Mouse (Mus musculus): ENCODE results near the gene C2cd3. TPM values are rescaled to one million over a fixed set of nuclear protein-coding genes. Genes with fewer than 3 reads are reported as not detected.

C2cd3 gene
- polyA plus RNA-seq, 1 experiment = 6.0 TPM

- Histone ChIP-seq H3K27me3 (ENCODE audit: control insufficient read depth, insufficient read depth, insufficient read length) (no peaks in the 10 kb centered on the region), H3ac (ENCODE audit: control insufficient read depth, insufficient read length) (no peak overlapping the region), H3K36me3 (ENCODE audit: control insufficient read depth, insufficient read depth) (peaks cover 4% of the 10 kb centered on the region), H3K4me3 (no peak overlapping the region), H3K79me2 (ENCODE audit: control insufficient read depth, insufficient read depth) (no peaks in the 10 kb centered on the region), H3K4me2 (ENCODE audit: low read depth) (no peak overlapping the region)
- TF ChIP-seq MYOG (IDR thresholded peaks at IDR 0.05; ENCODE audit: control insufficient read depth in 1 of 3, insufficient read depth in 1 of 3, insufficient read length in 2 of 3, low read depth in 2 of 3) (no peak), E2F4 (IDR thresholded peaks at IDR 0.05; ENCODE audit: insufficient read depth) (no peak), POLR2AphosphoS2 (IDR thresholded peaks at IDR 0.05; ENCODE audit: insufficient read length, low read depth) (no peak), REST (IDR thresholded peaks at IDR 0.05; ENCODE audit: insufficient read depth, insufficient read length) (no peak), POLR2A (IDR thresholded peaks at IDR 0.05; ENCODE audit: insufficient read length, low read depth) (no peak), SRF (IDR thresholded peaks at IDR 0.05; ENCODE audit: control insufficient read depth, insufficient read length, low read depth) (no peak), MAX (IDR thresholded peaks at IDR 0.05; ENCODE audit: low read depth) (no peak), MYOD1 (IDR thresholded peaks at IDR 0.05; ENCODE audit: control insufficient read depth in 1 of 3, insufficient read length in 2 of 3, low read depth in 2 of 3) (no peak), USF1 (IDR thresholded peaks at IDR 0.05; ENCODE audit: low read depth) (no peak), CEBPB (IDR thresholded peaks at IDR 0.05; ENCODE audit: insufficient read depth, poor library complexity, severe bottlenecking) (no peak), TCF3 (IDR thresholded peaks at IDR 0.05; ENCODE audit: insufficient read length, low read depth) (no peak), TCF12 (IDR thresholded peaks at IDR 0.05; ENCODE audit: insufficient read depth, poor library complexity, severe bottlenecking) (no peak)
Measured at GRCm38 (mm10) chr7:100390166-100390565, 18.1 kb downstream of the C2cd3 start.

GRCm38 (mm10) chr7:100392265-100392664 is 20.2 kb downstream of the C2cd3 start:
- Histone ChIP-seq H3K4me2 (ENCODE audit: low read depth) (no peak overlapping the region), H3K4me3 (no peak overlapping the region), H3K79me2 (ENCODE audit: control insufficient read depth, insufficient read depth) (no peaks in the 10 kb centered on the region), H3ac (ENCODE audit: control insufficient read depth, insufficient read length) (no peak overlapping the region), H3K36me3 (ENCODE audit: control insufficient read depth, insufficient read depth) (peaks cover 4% of the 10 kb centered on the region), H3K27me3 (ENCODE audit: control insufficient read depth, insufficient read depth, insufficient read length) (no peaks in the 10 kb centered on the region)
- TF ChIP-seq REST (IDR thresholded peaks at IDR 0.05; ENCODE audit: insufficient read depth, insufficient read length) = no peak
- no peak for TF ChIP-seq MAX (IDR thresholded peaks at IDR 0.05; ENCODE audit: low read depth)
- TF ChIP-seq MYOG (IDR thresholded peaks at IDR 0.05; ENCODE audit: control insufficient read depth in 1 of 3, insufficient read depth in 1 of 3, insufficient read length in 2 of 3, low read depth in 2 of 3) = no peak
- TF ChIP-seq SRF (IDR thresholded peaks at IDR 0.05; ENCODE audit: control insufficient read depth, insufficient read length, low read depth) = no peak
- no peak for TF ChIP-seq MYOD1 (IDR thresholded peaks at IDR 0.05; ENCODE audit: control insufficient read depth in 1 of 3, insufficient read length in 2 of 3, low read depth in 2 of 3)
- TF ChIP-seq CEBPB (IDR thresholded peaks at IDR 0.05; ENCODE audit: insufficient read depth, poor library complexity, severe bottlenecking) = no peak
- no peak for TF ChIP-seq POLR2AphosphoS2 (IDR thresholded peaks at IDR 0.05; ENCODE audit: insufficient read length, low read depth)
- TF ChIP-seq TCF3 (IDR thresholded peaks at IDR 0.05; ENCODE audit: insufficient read length, low read depth) = no peak
- TF ChIP-seq TCF12 (IDR thresholded peaks at IDR 0.05; ENCODE audit: insufficient read depth, poor library complexity, severe bottlenecking) = no peak
- no peak for TF ChIP-seq USF1 (IDR thresholded peaks at IDR 0.05; ENCODE audit: low read depth)
- TF ChIP-seq E2F4 (IDR thresholded peaks at IDR 0.05; ENCODE audit: insufficient read depth) = no peak
- no peak for TF ChIP-seq POLR2A (IDR thresholded peaks at IDR 0.05; ENCODE audit: insufficient read length, low read depth)

GRCm38 (mm10) chr7:100399231-100399913 is 27.3 kb downstream of the C2cd3 start:
- no peak overlapping the region for H3K4me3 ChIP-seq
- H3K27me3 ChIP-seq (ENCODE audit: control insufficient read depth, insufficient read depth, insufficient read length) = no peaks in the 10 kb centered on the region
- H3K79me2 ChIP-seq (ENCODE audit: control insufficient read depth, insufficient read depth) = no peaks in the 10 kb centered on the region
- TF ChIP-seq MYOG (IDR thresholded peaks at IDR 0.05; ENCODE audit: control insufficient read depth in 1 of 3, insufficient read depth in 1 of 3, insufficient read length in 2 of 3, low read depth in 2 of 3) (no peak), SRF (IDR thresholded peaks at IDR 0.05; ENCODE audit: control insufficient read depth, insufficient read length, low read depth) (no peak), MYOD1 (IDR thresholded peaks at IDR 0.05; ENCODE audit: control insufficient read depth in 1 of 3, insufficient read length in 2 of 3, low read depth in 2 of 3) (no peak), TCF3 (IDR thresholded peaks at IDR 0.05; ENCODE audit: insufficient read length, low read depth) (no peak), E2F4 (IDR thresholded peaks at IDR 0.05; ENCODE audit: insufficient read depth) (no peak), POLR2A (IDR thresholded peaks at IDR 0.05; ENCODE audit: insufficient read length, low read depth) (no peak), TCF12 (IDR thresholded peaks at IDR 0.05; ENCODE audit: insufficient read depth, poor library complexity, severe bottlenecking) (no peak), MAX (IDR thresholded peaks at IDR 0.05; ENCODE audit: low read depth) (no peak), REST (IDR thresholded peaks at IDR 0.05; ENCODE audit: insufficient read depth, insufficient read length) (no peak), POLR2AphosphoS2 (IDR thresholded peaks at IDR 0.05; ENCODE audit: insufficient read length, low read depth) (no peak), USF1 (IDR thresholded peaks at IDR 0.05; ENCODE audit: low read depth) (no peak), CEBPB (IDR thresholded peaks at IDR 0.05; ENCODE audit: insufficient read depth, poor library complexity, severe bottlenecking) (no peak)
- H3ac ChIP-seq (ENCODE audit: control insufficient read depth, insufficient read length) = no peak overlapping the region
- H3K36me3 ChIP-seq (ENCODE audit: control insufficient read depth, insufficient read depth) = no peaks in the 10 kb centered on the region
- H3K4me2 ChIP-seq (ENCODE audit: low read depth) = no peak overlapping the region

GRCm38 (mm10) chr7:100400899-100401539 is 29.0 kb downstream of the C2cd3 start:
- TF ChIP-seq MYOD1 (IDR thresholded peaks at IDR 0.05; ENCODE audit: control insufficient read depth in 1 of 3, insufficient read length in 2 of 3, low read depth in 2 of 3) (no peak), TCF3 (IDR thresholded peaks at IDR 0.05; ENCODE audit: insufficient read length, low read depth) (no peak), REST (IDR thresholded peaks at IDR 0.05; ENCODE audit: insufficient read depth, insufficient read length) (no peak), USF1 (IDR thresholded peaks at IDR 0.05; ENCODE audit: low read depth) (no peak), SRF (IDR thresholded peaks at IDR 0.05; ENCODE audit: control insufficient read depth, insufficient read length, low read depth) (no peak), E2F4 (IDR thresholded peaks at IDR 0.05; ENCODE audit: insufficient read depth) (no peak), CEBPB (IDR thresholded peaks at IDR 0.05; ENCODE audit: insufficient read depth, poor library complexity, severe bottlenecking) (no peak), MAX (IDR thresholded peaks at IDR 0.05; ENCODE audit: low read depth) (no peak), TCF12 (IDR thresholded peaks at IDR 0.05; ENCODE audit: insufficient read depth, poor library complexity, severe bottlenecking) (no peak), POLR2A (IDR thresholded peaks at IDR 0.05; ENCODE audit: insufficient read length, low read depth) (no peak), MYOG (IDR thresholded peaks at IDR 0.05; ENCODE audit: control insufficient read depth in 1 of 3, insufficient read depth in 1 of 3, insufficient read length in 2 of 3, low read depth in 2 of 3) (no peak), POLR2AphosphoS2 (IDR thresholded peaks at IDR 0.05; ENCODE audit: insufficient read length, low read depth) (no peak)
- no peaks in the 10 kb centered on the region for H3K36me3 ChIP-seq (ENCODE audit: control insufficient read depth, insufficient read depth)
- no peak overlapping the region for H3K4me2 ChIP-seq (ENCODE audit: low read depth)
- H3K79me2 ChIP-seq (ENCODE audit: control insufficient read depth, insufficient read depth) = no peaks in the 10 kb centered on the region
- no peak overlapping the region for H3K4me3 ChIP-seq
- H3ac ChIP-seq (ENCODE audit: control insufficient read depth, insufficient read length) = no peak overlapping the region
- H3K27me3 ChIP-seq (ENCODE audit: control insufficient read depth, insufficient read depth, insufficient read length) = no peaks in the 10 kb centered on the region
